ENCODE assay signal across 9 mouse cellular contexts in genomic region chr8:122524506-122524905, GRCm38 (mm10). TPM values are rescaled to one million over a fixed set of nuclear protein-coding genes. Genes with fewer than 3 reads are reported as not detected.
DNase-seq lines count a peak whose midpoint lies in the region; ATAC-seq and TF ChIP-seq lines count a peak whose summit lies in the region.
"Had no signal": no experiment of that assay in that cellular context is flagged by ENCODE, and none has a peak within 500 bp of the region (broad histone marks: within the 10 kb centered on the region; RNA-seq: fewer than 3 reads in every experiment).

No protein-coding gene starts in this region.

- no peaks in the 10 kb centered on the region for H3K36me3 ChIP-seq in kidney, postnatal 0 days (ENCODE audit: insufficient read depth, low read length)

- no peak for TF ChIP-seq CTCF in gastrocnemius, adult 2 months (IDR thresholded peaks at IDR 0.05)
- no peak for TF ChIP-seq CTCF in kidney, postnatal 0 days (IDR thresholded peaks at IDR 0.05; ENCODE audit: low read depth)

- H3K4me2 ChIP-seq in kidney, postnatal 0 days (ENCODE audit: low read length): peak overlapping the region; percentile 14; the same call in 1 of the 2 replicates

- H3K27me3 ChIP-seq in kidney, postnatal 0 days (ENCODE audit: insufficient read depth, low read length): no peaks in the 10 kb centered on the region
- H3K27me3 ChIP-seq: megakaryocyte, embryonic 14.5 days had no signal

- no peaks in the 10 kb centered on the region for H3K9me3 ChIP-seq in kidney, postnatal 0 days (replicated peaks; ENCODE audit: low read length)

- peak overlapping the region; percentile 53 for H3K4me3 ChIP-seq in gastrocnemius, adult 2 months
- H3K4me3 ChIP-seq in kidney, postnatal 0 days (replicated peaks; ENCODE audit: low read depth, low read length): no peak overlapping the region

- WGBS in kidney, postnatal 0 days: 25% methylated on average over 6 of the region's 6 CpGs

- intact Hi-C loops in gastrocnemius, adult 2 months (cut with DNase I): no loop called here

- no peak for DNase-seq in gastrocnemius, adult 2 months
- no peak for DNase-seq in gastrocnemius, adult 18-20 months (ENCODE audit: low spot score)
- peak; percentile 34 for DNase-seq in retina, postnatal 1 day
- no peak for DNase-seq in retina, embryonic 14.5 days (ENCODE audit: low spot score)
- DNase-seq in kidney, postnatal 0 days (ENCODE audit: low spot score): no peak
- DNase-seq in frontal cortex, postnatal 36 days (ENCODE audit: low spot score in 2 of 2): no peak
- DNase-seq in testis, postnatal 10 days (ENCODE audit: low spot score): no peak

- ATAC-seq in kidney, postnatal 0 days (replicated peaks; ENCODE audit: low FRiP score, low read depth): no peak
- no peak for ATAC-seq in inflammation-experienced regulatory T-cells, adult 6 months

- peaks cover 51% of the 10 kb centered on the region for H3K4me1 ChIP-seq in kidney, postnatal 0 days (replicated peaks; ENCODE audit: insufficient read depth, low read length)

- peak overlapping the region; percentile 83 for H3K27ac ChIP-seq in gastrocnemius, adult 2 months
- H3K27ac ChIP-seq in kidney, postnatal 0 days: peak overlapping the region; percentile 93

- 0 out of 2 replicates have a peak overlapping the region, but pooled peaks have one; percentile 35 for H3K9ac ChIP-seq in kidney, postnatal 0 days (ENCODE audit: low read depth, low read length)

RNA-seq across cellular contexts. Expression of gene Piezo1, which starts 26.6 kb away (rescaled TPM):
- total RNA-seq in gastrocnemius, adult 2 months (2021): 10 to 100 TPM; 11.3 to 25.5 TPM
- total RNA-seq in gastrocnemius, adult 18-20 months (2021): 10 to 100 TPM; 11.5 to 13.2 TPM
- 12.5 and 14.9 TPM in 2 replicates for polyA plus RNA-seq in kidney, postnatal 0 days (2015; fragmentation: Nextera tagmentation; extraction: Ambion mirVana)
- polyA plus RNA-seq in inflammation-experienced regulatory T-cells, adult 6 months (2017; shearing (Covaris generic)): 10 to 100 TPM; 12.9 to 16.2 (median 14.5) TPM

RNA-seq across cellular contexts. Expression of gene Cdt1, which starts 43.3 kb away (rescaled TPM):
- 1 to 10 TPM in 1 of 2 experiments, under 1 TPM in 1; 0.78 to 1.5 TPM for total RNA-seq in gastrocnemius, adult 2 months (2021)
- total RNA-seq in gastrocnemius, adult 18-20 months (2021): under 1 TPM; 0.30 to 0.66 TPM
- 21.2 and 24.7 TPM in 2 replicates for polyA plus RNA-seq in kidney, postnatal 0 days (2015; fragmentation: Nextera tagmentation; extraction: Ambion mirVana)
- 10 to 100 TPM; 11.5 to 19.8 (median 11.7) TPM for polyA plus RNA-seq in inflammation-experienced regulatory T-cells, adult 6 months (2017; shearing (Covaris generic))

RNA-seq across cellular contexts. Expression of gene Ctu2, which starts 48.6 kb away (rescaled TPM):
- 1 to 10 TPM; 6.9 to 7.4 TPM for total RNA-seq in gastrocnemius, adult 2 months (2021)
- 1 to 10 TPM; 6.3 to 7.6 TPM for total RNA-seq in gastrocnemius, adult 18-20 months (2021)
- polyA plus RNA-seq in kidney, postnatal 0 days (2015; fragmentation: Nextera tagmentation; extraction: Ambion mirVana): 44.5 and 45.6 TPM in 2 replicates
- polyA plus RNA-seq in inflammation-experienced regulatory T-cells, adult 6 months (2017; shearing (Covaris generic)): 10 to 100 TPM in 1 of 3 experiments, 1 to 10 TPM in 2; 8.1 to 12.5 (median 9.3) TPM

RNA-seq across cellular contexts. Expression of gene Rnf166, which starts 48.6 kb away (rescaled TPM):
- total RNA-seq in gastrocnemius, adult 2 months (2021): 10 to 100 TPM; 30.4 to 32.6 TPM
- 10 to 100 TPM; 35.0 to 37.7 TPM for total RNA-seq in gastrocnemius, adult 18-20 months (2021)
- 44.0 and 44.5 TPM in 2 replicates for polyA plus RNA-seq in kidney, postnatal 0 days (2015; fragmentation: Nextera tagmentation; extraction: Ambion mirVana)
- 10 to 100 TPM; 30.5 to 56.1 (median 31.2) TPM for polyA plus RNA-seq in inflammation-experienced regulatory T-cells, adult 6 months (2017; shearing (Covaris generic))

RNA-seq across cellular contexts. Expression of gene Aprt, which starts 52.2 kb away (rescaled TPM):
- 10 to 100 TPM; 40.5 to 44.8 TPM for total RNA-seq in gastrocnemius, adult 2 months (2021)
- 10 to 100 TPM; 39.6 to 40.1 TPM for total RNA-seq in gastrocnemius, adult 18-20 months (2021)
- 354 and 392 TPM in 2 replicates for polyA plus RNA-seq in kidney, postnatal 0 days (2015; fragmentation: Nextera tagmentation; extraction: Ambion mirVana)
- polyA plus RNA-seq in inflammation-experienced regulatory T-cells, adult 6 months (2017; shearing (Covaris generic)): 100 to 1,000 TPM; 168 to 215 (median 192) TPM
